ENCODE assay signal across 15 mouse cellular contexts in the genomic region with DNA sequence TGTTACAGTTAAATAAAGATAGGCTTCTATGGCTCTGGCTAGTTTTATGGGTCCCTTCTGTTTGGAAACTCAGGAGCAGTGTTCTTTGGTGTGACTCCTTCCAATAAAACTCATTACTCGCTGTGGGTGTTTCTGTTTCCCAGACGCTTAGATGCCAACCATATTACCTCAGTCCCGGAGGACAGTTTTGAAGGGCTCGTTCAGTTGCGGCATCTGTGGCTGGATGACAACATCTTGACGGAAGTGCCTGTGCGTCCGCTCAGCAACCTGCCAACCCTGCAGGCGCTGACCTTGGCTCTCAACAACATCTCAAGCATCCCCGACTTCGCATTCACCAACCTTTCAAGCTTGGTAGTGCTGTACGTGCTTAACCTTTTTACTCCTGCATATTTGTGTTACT. TPM values are rescaled to one million over a fixed set of nuclear protein-coding genes. Genes with fewer than 3 reads are reported as not detected.
DNase-seq lines count a peak whose midpoint lies in the region; ATAC-seq lines count a peak whose summit lies in the region.
"Had no signal": no experiment of that assay in that cellular context is flagged by ENCODE, and none has a peak within 500 bp of the region (broad histone marks: within the 10 kb centered on the region; RNA-seq: fewer than 3 reads in every experiment).

No protein-coding gene starts in this region.

- no peak for ATAC-seq in liver, embryonic 16.5 days (ENCODE audit: low read depth)
- ATAC-seq in liver, embryonic 12.5 days, result no peak
- ATAC-seq in heart, embryonic 16.5 days (replicated peaks; ENCODE audit: extremely low read depth, insufficient read depth, low FRiP score), result no peak; the same call in 1 of the 2 replicates
- ATAC-seq: forebrain, embryonic 15.5 days; midbrain, embryonic 13.5 days had no signal

- H3K9ac ChIP-seq in liver, embryonic 16.5 days (ENCODE audit: low read depth, low read length), result no peak overlapping the region
- no peak overlapping the region for H3K9ac ChIP-seq in liver, embryonic 12.5 days
- H3K9ac ChIP-seq in heart, embryonic 16.5 days (ENCODE audit: low read length), result no peak overlapping the region
- H3K9ac ChIP-seq: forebrain, embryonic 15.5 days; lung, embryonic 14.5 days; midbrain, embryonic 13.5 days; neural tube, embryonic 13.5 days had no signal

- WGBS in liver, embryonic 16.5 days (ENCODE audit: insufficient replicate concordance), result 58% methylated on average over 12 of the region's 12 CpGs
- WGBS in liver, embryonic 12.5 days (ENCODE audit: insufficient replicate concordance), result 79% methylated on average over 12 of the region's 12 CpGs
- 29% methylated on average over 12 of the region's 12 CpGs for WGBS in heart, embryonic 16.5 days

- peaks cover 21% of the 10 kb centered on the region for H3K4me1 ChIP-seq in liver, embryonic 16.5 days (ENCODE audit: control insufficient read depth, low read depth, low read length)
- peaks cover 42% of the 10 kb centered on the region for H3K4me1 ChIP-seq in liver, embryonic 12.5 days
- H3K4me1 ChIP-seq in heart, embryonic 16.5 days (ENCODE audit: control insufficient read depth, insufficient read depth, low read length), result peaks cover 21% of the 10 kb centered on the region
- H3K4me1 ChIP-seq: forebrain, embryonic 15.5 days; midbrain, embryonic 13.5 days had no signal

- H3K36me3 ChIP-seq in liver, embryonic 16.5 days (ENCODE audit: control insufficient read depth, insufficient read depth), result no peaks in the 10 kb centered on the region; the same call in 1 of the 2 replicates
- H3K36me3 ChIP-seq in liver, embryonic 12.5 days, result peaks cover 10% of the 10 kb centered on the region
- H3K36me3 ChIP-seq in heart, embryonic 16.5 days (ENCODE audit: control insufficient read depth, insufficient read depth), result 0 out of 2 replicates have a peak, but pooled peaks cover 3% of the 10 kb centered on the region
- H3K36me3 ChIP-seq: forebrain, embryonic 15.5 days; midbrain, embryonic 13.5 days; neural tube, embryonic 13.5 days had no signal

- H3K27ac ChIP-seq in liver, embryonic 16.5 days (ENCODE audit: low read length), result no peak overlapping the region
- H3K27ac ChIP-seq in liver, embryonic 12.5 days, result no peak overlapping the region
- H3K27ac ChIP-seq in heart, embryonic 16.5 days (ENCODE audit: low read length), result peak overlapping the region; percentile 35; the same call in 1 of the 2 replicates
- H3K27ac ChIP-seq: forebrain, embryonic 15.5 days; kidney, postnatal 0 days; left cerebral cortex, adult 2 months; midbrain, embryonic 13.5 days; neural tube, embryonic 13.5 days had no signal

- peak overlapping the region; percentile 30; the same call in 1 of the 2 replicates for H3K4me2 ChIP-seq in liver, embryonic 16.5 days (ENCODE audit: low read depth, low read length)
- H3K4me2 ChIP-seq in liver, embryonic 12.5 days, result no peak overlapping the region
- H3K4me2 ChIP-seq in heart, embryonic 16.5 days (ENCODE audit: low read depth, low read length), result peak overlapping the region; percentile 11; the same call in 1 of the 2 replicates
- H3K4me2 ChIP-seq: forebrain, embryonic 15.5 days; lung, embryonic 14.5 days; midbrain, embryonic 13.5 days; neural tube, embryonic 13.5 days had no signal

- no peaks in the 10 kb centered on the region for H3K9me3 ChIP-seq in liver, embryonic 16.5 days (replicated peaks; ENCODE audit: control insufficient read depth, low read length)
- no peaks in the 10 kb centered on the region for H3K9me3 ChIP-seq in liver, embryonic 12.5 days (replicated peaks)
- no peaks in the 10 kb centered on the region for H3K9me3 ChIP-seq in heart, embryonic 16.5 days (replicated peaks; ENCODE audit: control insufficient read depth, low read length)
- H3K9me3 ChIP-seq: forebrain, embryonic 15.5 days; midbrain, embryonic 13.5 days; neural tube, embryonic 13.5 days had no signal

- DNase-seq in fibroblast of lung, adult 2 months (ENCODE audit: low read depth), result peak; percentile 38
- DNase-seq in skeletal muscle tissue, adult 2 months (ENCODE audit: low read depth, low spot score), result peak; percentile 40
- DNase-seq in adipocyte (ENCODE audit: low spot score), result no peak
- no peak for DNase-seq in lung, postnatal 14 days
- DNase-seq: cerebellum, adult 11-12 months; lung, embryonic 14.5 days; right cerebral cortex, postnatal 25 days had no signal

- H3K4me3 ChIP-seq in liver, embryonic 16.5 days (ENCODE audit: low read depth, low read length), result no peak overlapping the region
- no peak overlapping the region for H3K4me3 ChIP-seq in liver, embryonic 12.5 days
- no peak overlapping the region for H3K4me3 ChIP-seq in heart, embryonic 16.5 days (ENCODE audit: low read length)
- H3K4me3 ChIP-seq: forebrain, embryonic 15.5 days; left cerebral cortex, adult 2 months; midbrain, embryonic 13.5 days; neural tube, embryonic 13.5 days had no signal

- H3K27me3 ChIP-seq in liver, embryonic 16.5 days (ENCODE audit: control insufficient read depth, insufficient read depth, low read depth, low read length), result no peaks in the 10 kb centered on the region
- H3K27me3 ChIP-seq in liver, embryonic 12.5 days (replicated peaks), result no peaks in the 10 kb centered on the region
- H3K27me3 ChIP-seq in heart, embryonic 16.5 days (ENCODE audit: control insufficient read depth, insufficient read depth, low read length), result no peaks in the 10 kb centered on the region
- H3K27me3 ChIP-seq: midbrain, embryonic 13.5 days; neural tube, embryonic 13.5 days had no signal

RNA-seq across cellular contexts. Expression of a gene that starts 21.2 kb away (rescaled TPM):
- polyA plus RNA-seq in liver, embryonic 16.5 days (2015; fragmentation: Nextera tagmentation; extraction: Ambion mirVana), result 18.1 and 18.6 TPM in 2 replicates
- 26.8 and 28.3 TPM in 2 replicates for polyA plus RNA-seq in liver, embryonic 12.5 days (2016; fragmentation: Nextera tagmentation; extraction: Ambion mirVana)
- polyA plus RNA-seq in heart, embryonic 16.5 days (2015; fragmentation: Nextera tagmentation; extraction: Ambion mirVana), result 26.4 TPM in 2 replicates

Comparison
In these comparisons a context has a peak if more than half of its experiments do, and no peak if none do; other contexts are left out.
1. DNase-seq: peak in fibroblast of lung, adult 2 months (single experiment) and skeletal muscle tissue, adult 2 months (single experiment); none in adipocyte (single experiment) and lung, postnatal 14 days (single experiment).